Mouse (Mus musculus) cerebellum, adult 8-10 months (tissue): ENCODE data around the gene Tlr3.

Experiments used
- DNase-seq: peaks from one replicate; pipeline ENCODE4 v3.0.0; 2022

Tlr3 gene

DNA sequence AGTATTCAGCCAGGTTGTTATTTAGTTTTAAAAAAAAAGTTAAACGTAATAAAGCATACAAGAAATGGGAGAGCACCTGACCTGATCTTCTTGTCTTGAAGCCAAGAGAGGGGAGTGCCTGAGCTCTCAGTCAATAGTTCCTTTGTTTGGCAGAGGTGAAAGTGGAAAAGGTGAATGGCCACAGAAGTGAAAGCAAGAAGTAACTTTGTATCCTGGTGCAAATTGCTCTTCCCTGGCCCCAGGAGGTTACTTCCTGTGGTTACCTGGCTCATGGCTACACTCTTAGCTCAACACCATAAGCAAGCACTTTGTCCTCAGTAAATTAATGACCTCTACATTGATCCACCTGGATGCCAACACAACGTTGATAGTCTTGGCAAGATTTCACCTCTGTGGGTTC lies at the start of gene Tlr3:
Gene Tlr3 (minus strand): TSS at position 199 of the 400 bp plus-strand sequence.
- DNase-seq, result no peak

DNA sequence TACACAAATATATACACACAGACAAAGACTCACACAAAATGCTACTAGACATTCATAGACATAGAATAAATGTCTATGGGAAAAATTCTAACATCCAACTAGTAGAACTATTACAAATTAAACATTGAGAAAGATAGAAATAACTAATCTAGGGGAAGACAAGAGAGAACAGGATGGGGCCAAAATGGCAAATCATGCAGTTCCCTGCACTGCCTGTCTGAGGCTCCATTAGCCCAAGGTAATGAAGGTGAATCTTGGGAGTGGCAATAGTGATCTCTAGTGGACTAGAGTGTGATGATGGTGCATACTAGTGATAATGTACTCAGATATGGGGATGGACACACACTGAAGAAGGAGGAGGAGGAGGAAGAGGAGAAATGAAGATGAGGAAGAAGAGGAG lies 47.0 kb upstream of the Tlr3 start:
- DNase-seq, result no peak

DNA sequence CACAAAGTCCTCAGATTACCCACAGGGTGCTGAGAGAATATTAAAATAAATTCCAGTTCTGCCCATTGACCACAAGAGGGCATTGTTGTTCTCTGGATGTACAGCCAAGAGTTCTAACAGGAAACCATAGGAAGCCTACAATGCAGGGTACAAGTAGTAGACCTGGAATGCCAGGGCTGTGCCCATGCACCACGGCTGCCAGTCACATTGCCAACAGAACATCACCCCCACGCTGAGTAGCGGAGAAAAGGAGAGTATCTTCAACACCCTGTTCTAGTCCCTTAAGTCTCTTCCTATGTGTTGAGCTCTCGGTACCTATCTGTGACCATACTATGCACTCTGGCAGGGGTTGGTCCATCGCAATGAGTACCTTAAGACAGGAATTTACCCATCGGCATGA lies 43.5 kb upstream of the Tlr3 start:
- DNase-seq, result peak; percentile 39

DNA sequence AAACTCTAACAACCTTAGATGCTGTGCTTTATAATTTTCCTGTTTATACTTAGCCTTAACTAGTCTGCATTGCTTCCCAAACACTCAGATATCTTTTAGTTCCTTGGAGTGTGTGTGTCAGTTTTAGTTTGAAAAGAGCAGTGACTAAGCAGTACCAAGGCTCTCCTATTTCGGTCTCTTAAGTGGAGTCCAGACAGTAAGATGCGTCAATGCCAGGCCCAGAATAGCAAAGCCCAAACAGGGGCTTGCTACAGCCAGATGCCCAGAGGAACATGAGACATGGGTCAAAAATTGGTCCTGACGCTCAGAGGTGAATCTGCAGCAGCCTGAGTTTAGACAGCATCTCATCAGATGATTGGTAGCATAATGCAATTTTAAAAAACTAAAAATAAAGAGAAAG lies 41.2 kb upstream of the Tlr3 start:
- no peak for DNase-seq

DNA sequence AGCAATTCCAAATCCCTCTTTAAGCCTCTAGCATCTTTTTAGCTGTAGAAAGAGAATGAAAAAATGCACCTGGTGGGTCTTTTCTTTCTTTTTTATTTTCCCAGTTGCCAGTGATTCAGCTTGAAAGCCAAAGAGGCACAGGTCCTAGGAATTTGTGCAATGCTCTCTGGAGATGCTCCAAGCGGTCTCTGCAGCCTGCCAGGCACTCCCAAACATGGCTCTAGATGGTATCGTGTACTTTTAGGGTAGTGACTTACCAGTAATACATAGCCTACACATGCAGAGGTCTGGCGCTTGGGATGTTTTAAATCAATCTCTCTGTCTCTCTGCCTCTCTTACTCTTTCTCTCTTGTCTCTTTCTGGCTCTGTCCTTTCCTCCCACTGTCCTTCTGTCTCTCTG lies 38.0 kb upstream of the Tlr3 start:
- no peak for DNase-seq

DNA sequence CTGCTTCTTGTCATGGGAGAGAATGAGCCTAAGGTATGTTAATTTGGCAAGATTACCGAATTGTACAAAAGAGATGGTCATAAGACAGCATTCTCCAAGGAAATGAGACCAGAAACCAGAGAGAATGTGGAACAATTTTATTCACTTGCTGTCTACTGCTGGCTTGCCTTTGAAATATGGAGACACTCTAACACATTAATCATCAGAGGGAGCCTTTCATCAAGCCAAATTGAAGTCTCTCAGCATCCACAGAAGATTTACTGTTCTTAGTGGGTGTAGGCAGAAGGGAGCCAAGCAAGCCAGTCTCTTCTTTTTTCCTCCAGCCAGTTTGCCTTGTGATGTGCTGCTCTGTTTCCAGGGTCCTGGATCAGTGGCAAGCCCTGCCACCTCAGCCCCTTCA lies 37.4 kb upstream of the Tlr3 start:
- DNase-seq, result no peak

DNA sequence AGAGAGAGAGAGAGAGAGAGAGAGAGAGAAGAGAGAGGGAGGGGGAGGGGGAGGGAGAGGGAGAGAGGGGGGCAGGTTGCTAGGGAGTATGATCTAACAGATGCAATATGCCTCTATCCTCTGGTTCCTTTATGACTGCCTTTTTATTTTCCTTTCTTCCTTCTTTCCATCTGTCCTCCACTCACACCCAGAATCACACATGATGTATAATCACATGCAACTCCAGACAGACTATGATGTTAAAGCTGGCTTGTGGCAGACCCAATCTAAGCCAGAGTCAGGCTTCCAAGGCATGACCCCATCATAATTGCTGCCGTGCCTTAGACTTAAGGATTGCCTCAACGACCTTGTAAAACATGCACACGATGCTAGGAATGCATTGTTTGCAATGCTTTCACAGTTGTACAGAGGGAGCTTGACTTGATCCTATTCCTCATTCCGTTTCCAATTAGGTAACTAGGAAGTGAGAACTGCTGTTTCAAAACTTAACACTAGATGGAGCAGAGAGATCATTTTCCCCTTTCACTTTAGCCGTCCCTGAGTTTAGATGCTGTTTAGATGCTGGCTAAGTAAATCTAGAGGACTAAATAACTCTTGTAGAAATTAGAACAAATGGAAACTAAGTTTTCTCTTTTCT lies 28.1 kb upstream of the Tlr3 start:
- DNase-seq, result no peak

DNA sequence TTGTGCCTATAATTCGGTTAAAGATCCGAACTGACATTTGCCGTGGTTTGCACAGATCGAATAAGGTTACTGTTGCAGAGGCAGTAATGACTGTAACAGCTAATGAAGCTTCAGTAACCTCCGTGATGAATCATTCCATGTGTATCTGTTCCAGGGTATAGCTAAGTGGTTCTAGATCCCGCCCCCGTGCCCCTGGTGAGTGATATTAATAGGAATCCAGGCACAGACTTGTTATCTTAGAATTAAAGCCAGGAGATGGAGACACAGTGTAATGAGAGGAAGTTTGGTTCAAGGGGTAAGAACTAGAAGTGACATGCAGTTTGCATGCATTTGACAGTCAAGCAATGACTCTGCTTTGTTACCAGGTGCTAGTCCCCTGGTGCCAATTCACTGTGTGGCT lies 9.3 kb upstream of the Tlr3 start:
- DNase-seq, result no peak

DNA sequence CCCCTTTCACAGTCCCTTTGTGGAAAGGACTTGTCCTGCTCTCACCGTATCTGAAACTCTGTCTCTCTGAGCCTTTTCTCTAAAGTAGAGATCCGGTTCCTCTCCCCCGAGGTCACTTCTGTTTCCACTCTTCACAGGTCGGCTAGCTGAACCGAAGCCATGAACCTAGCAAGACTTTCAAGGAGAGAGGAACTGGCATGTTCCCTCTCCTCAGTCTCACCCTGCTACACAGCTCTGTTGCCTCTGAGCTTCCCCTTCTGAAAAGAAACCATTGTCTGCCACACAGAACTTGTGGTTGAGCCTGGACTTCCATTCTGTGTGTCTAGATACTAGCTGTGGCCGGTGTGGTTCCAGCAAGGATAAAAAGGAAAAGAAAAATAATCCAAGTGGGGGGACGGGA lies 4.1 kb upstream of the Tlr3 start:
- DNase-seq, result no peak

DNA sequence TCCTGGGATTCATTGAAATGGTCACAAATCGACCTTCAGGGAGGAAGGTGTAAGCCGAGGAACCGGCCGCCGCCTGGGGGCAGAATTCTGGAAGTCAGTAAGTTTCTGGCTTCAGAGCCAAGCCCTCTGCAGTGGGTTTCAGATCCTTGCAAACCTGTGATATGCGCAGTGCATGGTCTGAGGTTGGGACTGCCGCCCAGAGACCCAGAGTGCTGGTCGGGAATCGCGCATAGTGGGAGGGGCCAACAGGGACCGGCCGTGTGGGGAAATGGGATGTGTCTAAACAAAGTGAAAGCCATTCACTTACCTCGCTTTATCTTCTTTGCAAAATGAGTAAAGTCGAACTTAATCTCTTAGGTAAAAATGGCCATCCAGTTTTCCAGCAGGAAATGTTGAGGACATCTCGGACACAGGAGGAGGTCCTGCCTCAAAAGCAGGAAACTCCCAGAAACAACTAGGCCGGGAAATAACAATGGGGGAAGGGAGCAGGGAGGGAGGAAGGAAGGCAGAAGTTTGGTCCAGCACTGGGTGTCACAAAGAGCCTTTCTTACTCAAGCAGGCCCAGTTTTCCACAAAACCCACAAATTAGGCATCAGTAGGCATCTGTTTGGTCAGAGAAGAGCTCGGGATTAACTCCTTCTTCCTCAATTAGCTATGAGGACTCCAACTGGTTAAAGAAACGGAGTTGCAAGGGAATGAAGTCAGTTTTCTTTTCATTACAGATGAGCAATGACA lies 567 bp downstream of the Tlr3 start:
- DNase-seq, result peak; percentile 11

DNA sequence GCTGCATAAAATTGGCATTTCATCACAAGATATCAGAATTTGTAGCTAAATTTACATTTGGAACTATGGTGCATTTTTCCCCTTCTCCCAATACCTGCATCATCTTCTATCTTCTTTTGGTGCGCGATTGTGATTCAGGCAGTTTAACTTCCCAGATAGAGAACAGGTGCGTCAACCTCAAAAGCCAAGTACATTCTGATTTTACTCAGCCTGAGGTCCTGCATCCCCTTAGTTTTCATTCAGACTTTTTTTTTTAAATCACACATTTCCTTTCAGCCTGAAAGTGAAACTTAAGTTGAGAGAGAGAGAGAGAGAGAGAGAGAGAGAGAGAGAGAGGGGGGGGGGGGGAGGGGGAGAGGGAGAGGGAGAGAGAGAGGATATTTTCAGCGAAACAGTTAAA lies 1.2 kb downstream of the Tlr3 start:
- no peak for DNase-seq

DNA sequence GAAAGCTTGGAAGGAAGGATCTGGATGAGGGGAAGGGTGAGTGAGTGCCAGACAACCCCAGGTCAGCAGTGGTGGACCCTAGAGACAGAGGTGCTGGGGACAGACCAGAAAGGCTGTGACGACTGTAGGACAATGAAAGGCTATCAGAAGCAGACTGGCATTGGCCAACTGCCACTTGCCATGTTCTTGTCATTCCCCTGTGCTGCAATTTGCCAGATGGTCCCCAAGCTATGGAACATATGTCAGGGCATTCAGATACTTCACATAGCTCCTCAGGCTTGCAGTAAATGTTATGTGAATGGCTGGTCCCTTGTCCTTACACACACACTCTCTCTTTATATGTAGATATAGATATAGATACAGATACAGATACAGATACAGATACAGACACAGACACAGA lies 27.6 kb downstream of the Tlr3 start:
- no peak for DNase-seq

DNA sequence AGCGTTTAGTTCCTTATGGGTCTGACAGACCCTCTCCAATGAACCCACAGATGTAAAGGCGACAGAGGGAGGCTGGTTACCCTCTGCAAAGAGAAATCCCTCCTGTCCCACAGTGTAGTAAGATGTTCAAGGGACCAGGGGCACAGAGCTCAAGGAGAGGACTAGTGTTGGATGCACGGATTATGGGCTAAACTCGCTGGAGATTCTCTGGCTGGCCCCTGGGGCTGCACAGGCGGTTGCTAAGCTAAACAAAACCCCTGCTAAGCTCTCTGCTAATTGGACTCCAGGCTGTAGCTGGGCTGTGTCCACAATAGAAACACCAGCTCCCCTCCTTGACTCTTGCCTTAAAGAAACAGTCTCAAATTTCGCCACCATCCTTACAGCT lies 28.9 kb downstream of the Tlr3 start, which contains the start of gene Fam149a:
Gene Fam149a (minus strand): TSS at position 329 of the 385 bp plus-strand sequence.
- DNase-seq, result no peak

DNA sequence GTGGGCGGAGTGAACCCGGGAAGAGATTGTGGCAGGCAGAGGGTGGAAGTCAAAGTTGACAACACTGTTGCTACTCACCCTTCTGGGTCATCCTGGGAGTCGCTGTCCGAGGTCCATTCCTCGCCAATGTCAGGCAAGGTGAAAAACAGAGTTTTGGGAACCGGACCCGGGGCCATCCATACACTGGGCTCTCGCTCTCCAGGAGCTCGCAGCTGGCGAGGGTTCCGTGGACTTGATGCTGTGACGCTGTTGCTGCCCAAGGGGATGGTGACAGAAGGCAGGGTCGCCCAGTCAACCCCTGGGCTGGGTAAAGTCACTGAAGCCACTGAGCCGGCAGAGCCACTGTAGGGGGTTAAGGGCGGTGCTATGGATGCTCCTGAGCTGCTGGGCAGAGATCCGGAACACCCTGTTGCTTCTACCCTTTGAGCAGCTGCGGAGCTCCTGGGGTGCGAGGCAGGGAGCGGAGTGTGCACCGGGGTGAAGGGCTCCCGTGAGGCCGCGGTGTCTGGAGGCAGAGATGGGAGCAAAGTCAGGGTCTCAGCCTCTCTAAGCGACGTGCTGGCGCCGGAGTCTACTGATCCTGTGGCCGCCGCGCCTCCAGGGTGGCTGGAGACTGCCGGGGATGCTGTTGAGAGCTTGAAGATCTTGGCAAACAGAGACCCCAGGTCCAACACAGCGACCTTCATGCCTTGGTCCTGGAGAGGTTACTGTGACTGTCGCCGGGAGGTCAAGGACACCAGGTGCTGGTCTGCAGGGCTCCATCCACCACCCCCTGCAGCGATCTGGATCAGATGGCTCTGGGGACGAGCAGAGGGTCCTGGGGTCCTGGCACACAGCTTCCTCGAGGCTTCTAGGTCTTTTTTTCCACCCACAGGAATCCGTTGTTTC lies 29.6 kb downstream of the Tlr3 start:
- no peak for DNase-seq

DNA sequence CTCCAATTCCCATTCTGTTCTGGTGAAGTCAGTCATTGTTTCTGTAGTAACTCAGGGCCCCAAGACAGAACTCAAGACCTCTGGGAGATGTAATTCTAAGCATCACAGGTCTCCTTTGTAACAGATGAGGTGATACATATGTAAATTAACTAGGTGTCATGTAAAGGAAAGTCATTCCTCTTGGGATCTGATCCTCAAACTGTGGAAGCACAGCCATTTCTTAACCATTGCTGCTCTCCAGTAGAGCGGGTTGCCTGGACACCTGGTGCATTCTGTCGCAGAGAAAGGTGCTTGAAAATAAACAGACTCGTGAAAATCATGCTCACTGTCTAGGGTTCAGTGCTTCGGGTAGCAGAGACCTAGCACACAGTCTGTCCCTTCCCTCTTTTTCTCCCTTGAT lies 30.3 kb downstream of the Tlr3 start:
- no peak for DNase-seq

DNA sequence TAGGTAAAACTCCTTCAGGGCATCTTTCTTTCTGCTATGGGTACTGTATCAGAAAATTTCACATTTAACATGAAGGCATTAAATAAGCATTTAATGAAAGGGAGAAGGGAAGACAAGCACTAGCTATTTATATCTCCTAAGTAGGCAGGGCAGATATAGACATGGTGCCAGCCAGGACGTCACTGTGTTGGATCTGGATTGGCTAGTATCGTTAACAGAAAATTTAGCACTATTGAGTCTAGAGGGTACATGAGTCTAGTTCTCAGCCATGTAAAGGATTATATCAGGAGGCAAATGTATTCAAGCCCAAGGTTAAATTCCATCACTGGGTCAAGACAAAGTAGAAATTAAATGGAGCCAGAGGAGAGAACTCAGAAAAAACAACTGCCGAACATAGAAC lies 36.8 kb downstream of the Tlr3 start:
- no peak for DNase-seq

DNA sequence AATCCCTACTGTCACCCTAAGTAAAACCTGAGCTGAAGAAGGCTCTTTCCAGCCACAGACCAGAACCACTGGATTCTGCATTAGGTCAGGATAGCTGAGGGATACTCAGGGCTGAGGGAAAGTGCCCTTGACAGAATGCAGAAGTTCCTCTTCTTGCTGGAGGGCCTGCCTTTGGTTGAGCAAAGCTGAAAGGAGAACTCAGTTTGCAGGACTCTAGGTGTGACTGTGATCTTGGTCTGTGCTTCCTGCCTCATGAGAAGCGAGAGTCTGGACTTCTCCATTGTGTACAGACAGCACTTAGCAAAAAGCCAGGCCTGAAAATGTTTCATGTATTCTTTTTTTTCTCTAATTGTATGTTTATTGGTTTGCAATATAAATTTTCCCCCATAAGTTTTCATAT lies 43.7 kb downstream of the Tlr3 start:
- no peak for DNase-seq

DNA sequence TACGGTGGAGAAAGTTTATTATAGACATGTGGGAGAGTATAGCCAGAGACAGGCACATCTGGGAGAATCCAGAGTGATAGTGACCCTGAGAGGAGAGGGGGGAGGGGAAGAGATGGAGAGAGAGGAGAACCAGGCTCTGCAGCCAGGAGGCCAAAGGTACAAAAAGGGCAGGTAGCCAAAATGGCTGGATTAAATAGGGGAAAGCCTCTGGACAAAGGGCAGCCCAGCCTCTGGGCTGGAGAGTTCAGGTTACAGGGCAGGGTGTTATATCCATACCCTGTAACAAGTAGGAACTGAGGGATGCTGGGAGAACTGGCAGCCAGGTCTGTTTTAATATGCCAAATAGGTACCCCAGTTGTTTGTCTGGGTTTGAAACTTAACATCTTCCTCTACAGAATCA lies 47.7 kb downstream of the Tlr3 start:
- no peak for DNase-seq

DNA sequence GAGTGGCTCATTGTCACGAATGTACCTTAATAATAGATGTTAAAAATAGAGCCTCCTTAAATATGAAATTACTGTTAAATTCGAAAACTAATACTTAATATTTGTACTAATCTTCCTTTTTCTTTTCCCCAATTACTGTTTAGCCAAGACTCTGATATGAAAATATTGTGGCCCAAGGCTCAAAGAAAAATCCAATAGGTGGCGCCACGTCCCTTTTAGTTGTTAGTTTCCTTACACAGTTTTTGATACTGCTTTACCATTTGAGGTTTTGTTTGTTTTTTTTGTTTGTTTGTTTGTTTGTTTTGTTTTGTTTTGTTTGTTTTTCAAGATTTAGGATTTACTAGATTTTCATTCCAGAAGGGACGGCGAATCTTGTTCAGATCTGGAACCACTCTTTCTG lies 48.6 kb downstream of the Tlr3 start:
- no peak for DNase-seq

DNA sequence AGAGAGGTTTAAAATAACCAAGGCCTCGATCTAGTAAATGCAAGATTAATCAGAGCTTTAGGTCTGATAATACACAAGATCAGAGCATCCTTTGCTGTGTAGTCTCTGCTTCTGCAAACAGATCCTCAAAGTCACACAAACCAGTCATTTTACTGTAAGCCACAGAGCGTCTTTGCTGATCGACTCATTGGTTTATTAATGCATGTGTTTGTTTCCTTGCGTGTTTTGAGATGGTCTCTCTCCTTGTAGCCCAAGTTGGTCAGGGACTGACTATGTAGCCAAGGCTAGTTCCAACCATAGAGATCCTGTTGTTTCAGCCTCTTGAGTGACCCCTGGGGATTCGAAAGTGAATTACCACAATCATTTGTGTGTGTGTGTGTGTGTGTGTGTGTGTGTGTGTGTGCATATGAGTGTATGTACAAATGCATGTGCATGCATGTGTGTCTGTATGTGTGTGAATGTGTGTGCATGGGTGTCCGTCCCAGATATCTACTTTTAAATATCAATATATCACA lies 51.7 kb downstream of the Tlr3 start:
- DNase-seq, result peak; percentile 7

DNA sequence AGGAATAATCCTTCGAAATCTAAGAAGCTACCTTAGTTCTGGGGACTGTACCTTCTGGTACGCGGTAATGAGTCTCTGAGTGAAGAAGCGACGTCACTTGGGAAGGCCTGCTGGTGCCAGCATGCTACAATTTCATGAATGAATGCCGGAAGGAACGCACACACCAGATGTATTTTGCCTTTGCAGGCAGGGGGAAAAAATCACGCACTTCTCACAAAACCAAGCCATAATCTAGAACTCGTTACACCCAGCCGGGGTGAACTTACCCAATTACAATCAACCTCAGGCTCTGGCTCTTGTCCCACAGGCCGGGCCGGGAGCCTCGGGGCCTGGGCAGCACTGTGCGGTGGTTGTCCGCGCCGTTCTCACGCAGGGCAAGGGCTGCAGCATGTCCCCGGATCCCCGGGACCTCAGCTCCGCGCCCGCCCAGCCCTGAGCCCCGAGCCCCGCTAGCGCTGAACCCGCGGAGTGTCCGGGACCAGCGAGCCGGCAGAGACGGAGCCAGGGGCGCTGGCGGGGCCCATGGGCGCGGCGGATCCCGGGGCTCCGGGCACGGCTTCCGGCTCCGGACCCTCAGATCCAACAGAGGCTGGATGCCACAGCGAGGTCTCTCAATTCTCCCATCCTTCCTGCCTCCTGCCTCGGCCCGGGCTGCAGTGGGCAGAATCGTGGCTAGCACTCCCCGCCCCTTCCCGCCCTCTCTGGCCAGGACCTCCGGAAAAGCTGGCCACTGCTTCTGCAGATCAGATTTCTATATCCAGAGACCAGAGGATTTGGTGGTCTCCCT lies 52.6 kb downstream of the Tlr3 start:
- peak; percentile 45 for DNase-seq

DNA sequence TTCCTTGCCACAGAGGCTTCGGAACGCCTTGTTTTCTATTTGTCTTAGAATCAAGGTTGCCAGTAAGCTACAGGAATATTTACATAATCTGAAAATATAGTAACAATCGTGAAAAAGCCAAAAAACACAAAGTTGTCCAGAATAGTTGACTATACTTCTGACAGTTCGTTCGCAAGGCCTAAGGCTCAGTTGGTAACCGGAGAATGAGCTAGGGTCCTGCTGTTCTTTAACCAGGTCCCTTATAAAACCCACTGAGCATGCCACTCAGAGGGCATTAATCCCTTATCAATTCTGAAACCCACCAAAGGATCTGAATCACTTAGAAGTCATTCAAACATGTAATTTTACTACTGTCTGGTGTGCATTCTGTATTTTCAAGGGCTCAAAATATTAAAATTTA lies 55.1 kb downstream of the Tlr3 start:
- no peak for DNase-seq
